Mouse (Mus musculus): ENCODE results near the gene Duox2. TPM values are rescaled to one million over a fixed set of nuclear protein-coding genes. Genes with fewer than 3 reads are reported as not detected.

Duox2 gene
- polyA plus RNA-seq, 1 experiment from 2014 or later, result not detected

GRCm38 (mm10) chr2:122301081-122301920 lies 3.1 kb upstream of the Duox2 start:
- 1% methylated on average over 48 of the region's 48 CpGs for whole genome bisulfite sequencing (ENCODE audit: insufficient replicate concordance)
- ATAC-seq (ENCODE audit: low read depth) (no peak), DNase-seq (no peak)
- Histone ChIP-seq H3K27ac (no peak overlapping the region), H3K27me3 (peaks cover 100% of the 10 kb centered on the region), H3K4me1 (replicated peaks) (peaks cover 15% of the 10 kb centered on the region; the same call in 1 of the 2 replicates), H3K36me3 (no peaks in the 10 kb centered on the region), H3K4me2 (peak overlapping the region; percentile 46), H3K9me3 (replicated peaks) (no peaks in the 10 kb centered on the region), H3K9ac (no peak overlapping the region), H3K4me3 (replicated peaks) (peak overlapping the region; percentile 28; the same call in 1 of the 2 replicates)

GRCm38 (mm10) chr2:122300656-122301020 lies 2.4 kb upstream of the Duox2 start:
- H3K4me2 ChIP-seq, result no peak overlapping the region
- WGBS (ENCODE audit: insufficient replicate concordance), result 6% methylated on average over 14 of the region's 14 CpGs
- H3K9me3 ChIP-seq (replicated peaks), result no peaks in the 10 kb centered on the region
- peaks cover 15% of the 10 kb centered on the region; the same call in 1 of the 2 replicates for H3K4me1 ChIP-seq (replicated peaks)
- H3K27me3 ChIP-seq, result peaks cover 100% of the 10 kb centered on the region
- 0 out of 2 replicates have a peak overlapping the region, but pooled peaks have one; percentile 28 for H3K4me3 ChIP-seq (replicated peaks)
- ATAC-seq (ENCODE audit: low read depth) (no peak), DNase-seq (no peak)
- no peak overlapping the region for H3K27ac ChIP-seq
- H3K36me3 ChIP-seq, result no peaks in the 10 kb centered on the region
- H3K9ac ChIP-seq, result no peak overlapping the region

GRCm38 (mm10) chr2:122299911-122300655 lies 1.8 kb upstream of the Duox2 start:
- no peaks in the 10 kb centered on the region for H3K36me3 ChIP-seq
- no peak overlapping the region for H3K4me3 ChIP-seq (replicated peaks)
- ATAC-seq (ENCODE audit: low read depth) (no peak), DNase-seq (no peak)
- H3K9ac ChIP-seq, result no peak overlapping the region
- no peaks in the 10 kb centered on the region for H3K9me3 ChIP-seq (replicated peaks)
- no peak overlapping the region for H3K4me2 ChIP-seq
- 9% methylated on average over 14 of the region's 14 CpGs for WGBS (ENCODE audit: insufficient replicate concordance)
- H3K27ac ChIP-seq, result no peak overlapping the region
- peaks cover 15% of the 10 kb centered on the region; the same call in 1 of the 2 replicates for H3K4me1 ChIP-seq (replicated peaks)
- H3K27me3 ChIP-seq, result peaks cover 100% of the 10 kb centered on the region

- H3K27ac ChIP-seq, result no peak within 1 kb of the TSS
- H3K4me3 ChIP-seq (replicated peaks), result peak within 1 kb of the TSS; percentile 32
- no peak for DNase-seq
Measured at GRCm38 (mm10) chr2:122298596-122299490, 594 bp upstream of the Duox2 start, which contains the start of gene Duoxa2. Gene Duoxa2 (plus strand): TSS chr2:122298900.

GRCm38 (mm10) chr2:122297271-122298095 lies 766 bp downstream of the Duox2 start:
- H3K36me3 ChIP-seq, result no peaks in the 10 kb centered on the region
- H3K4me1 ChIP-seq (replicated peaks), result peaks cover 15% of the 10 kb centered on the region; the same call in 1 of the 2 replicates
- no peak overlapping the region for H3K4me2 ChIP-seq
- ATAC-seq (ENCODE audit: low read depth) (no peak), DNase-seq (no peak)
- H3K27me3 ChIP-seq, result peaks cover 100% of the 10 kb centered on the region
- no peaks in the 10 kb centered on the region for H3K9me3 ChIP-seq (replicated peaks)
- H3K4me3 ChIP-seq (replicated peaks), result no peak overlapping the region
- no peak overlapping the region for H3K27ac ChIP-seq
- no peak overlapping the region for H3K9ac ChIP-seq
- WGBS (ENCODE audit: insufficient replicate concordance), result 3% methylated on average over 35 of the region's 35 CpGs

More at GRCm38 (mm10) chr2:122298596-122299490, 594 bp upstream of the Duox2 start, which contains the start of gene Duoxa2:
- WGBS (ENCODE audit: insufficient replicate concordance), result 2% methylated on average over 43 of the region's 43 CpGs
- Histone ChIP-seq H3K9ac (no peak within 1 kb of the TSS), H3K9me3 (replicated peaks) (no peaks in the 10 kb centered on the region), H3K4me2 (peak within 1 kb of the TSS; percentile 42), H3K4me1 (replicated peaks) (peaks cover 15% of the 10 kb centered on the region; the same call in 1 of the 2 replicates), H3K36me3 (no peaks in the 10 kb centered on the region), H3K27me3 (peaks cover 100% of the 10 kb centered on the region)
- no peak for ATAC-seq (ENCODE audit: low read depth)

- ATAC-seq (ENCODE audit: low read depth), result no peak
- no peak overlapping the region for H3K27ac ChIP-seq
- 8% methylated on average over 7 of the region's 7 CpGs for WGBS (ENCODE audit: insufficient replicate concordance)
- H3K4me2 ChIP-seq, result no peak overlapping the region
- no peak overlapping the region for H3K4me3 ChIP-seq (replicated peaks)
- no peaks in the 10 kb centered on the region for H3K9me3 ChIP-seq (replicated peaks)
- 0 out of 2 replicates have a peak, but pooled peaks cover 5% of the 10 kb centered on the region for H3K4me1 ChIP-seq (replicated peaks)
- no peaks in the 10 kb centered on the region for H3K36me3 ChIP-seq
- no peak overlapping the region for H3K9ac ChIP-seq
- DNase-seq, result no peak
- H3K27me3 ChIP-seq, result peaks cover 90% of the 10 kb centered on the region
Measured at GRCm38 (mm10) chr2:122294916-122295315, 3.3 kb downstream of the Duox2 start.

- no peak overlapping the region for H3K4me2 ChIP-seq
- H3K4me3 ChIP-seq (replicated peaks), result no peak overlapping the region
- H3K36me3 ChIP-seq, result no peaks in the 10 kb centered on the region
- 49% methylated on average over 7 of the region's 7 CpGs for WGBS (ENCODE audit: insufficient replicate concordance)
- no peak overlapping the region for H3K9ac ChIP-seq
- ATAC-seq (ENCODE audit: low read depth) (no peak), DNase-seq (no peak)
- H3K27me3 ChIP-seq, result 0 out of 2 replicates have a peak, but pooled peaks cover 5% of the 10 kb centered on the region
- 0 out of 2 replicates have a peak, but pooled peaks cover 2% of the 10 kb centered on the region for H3K9me3 ChIP-seq (replicated peaks)
- H3K27ac ChIP-seq, result no peak overlapping the region
- no peaks in the 10 kb centered on the region for H3K4me1 ChIP-seq (replicated peaks)
Measured at GRCm38 (mm10) chr2:122286137-122286536, 12.1 kb downstream of the Duox2 start.

GRCm38 (mm10) chr2:122284091-122284490 lies 14.2 kb downstream of the Duox2 start:
- 64% methylated on average over 9 of the region's 9 CpGs for WGBS (ENCODE audit: insufficient replicate concordance)
- DNase-seq (no peak), ATAC-seq (ENCODE audit: low read depth) (no peak)
- Histone ChIP-seq H3K9ac (no peak overlapping the region), H3K36me3 (no peaks in the 10 kb centered on the region), H3K27ac (no peak overlapping the region), H3K4me1 (replicated peaks) (no peaks in the 10 kb centered on the region), H3K4me2 (no peak overlapping the region), H3K9me3 (replicated peaks) (0 out of 2 replicates have a peak, but pooled peaks cover 2% of the 10 kb centered on the region), H3K4me3 (replicated peaks) (no peak overlapping the region), H3K27me3 (no peaks in the 10 kb centered on the region)

GRCm38 (mm10) chr2:122278769-122279168 lies 19.5 kb downstream of the Duox2 start:
- Histone ChIP-seq H3K27me3 (no peaks in the 10 kb centered on the region), H3K36me3 (no peaks in the 10 kb centered on the region), H3K27ac (no peak overlapping the region), H3K4me1 (replicated peaks) (no peaks in the 10 kb centered on the region), H3K9ac (no peak overlapping the region), H3K4me2 (no peak overlapping the region), H3K4me3 (replicated peaks) (no peak overlapping the region), H3K9me3 (replicated peaks) (0 out of 2 replicates have a peak, but pooled peaks cover 2% of the 10 kb centered on the region)
- DNase-seq, result no peak
- no peak for ATAC-seq (ENCODE audit: low read depth)
- WGBS (ENCODE audit: insufficient replicate concordance), result 69% methylated on average over 3 of the region's 3 CpGs

Data from liver, embryonic 13.5 days (tissue).